Mouse (Mus musculus) splenic B cell, adult 2 months (primary cell): Measurements from ENCODE around the gene Anp32a.

Experiments
- DNase-seq: peaks from one replicate; pipeline ENCODE4 v3.0.0-alpha.2; 2011; ENCODE audit warnings: low read depth, low spot score
- H3K27me3 ChIP-seq: 2 replicates; pipeline ENCODE4 v1.6.1; 2012; ENCODE audit warnings: mild to moderate bottlenecking, low read length, moderate library complexity, mixed read lengths; ENCODE audit not compliant: control insufficient read depth, poor library complexity, insufficient read depth, severe bottlenecking
- H3K36me3 ChIP-seq: 2 replicates; pipeline ENCODE4 v1.6.1; 2012; ENCODE audit warnings: mild to moderate bottlenecking, low read length, moderate library complexity, mixed read lengths; ENCODE audit not compliant: control insufficient read depth, poor library complexity, insufficient read depth, severe bottlenecking

Gene Anp32a

DNA sequence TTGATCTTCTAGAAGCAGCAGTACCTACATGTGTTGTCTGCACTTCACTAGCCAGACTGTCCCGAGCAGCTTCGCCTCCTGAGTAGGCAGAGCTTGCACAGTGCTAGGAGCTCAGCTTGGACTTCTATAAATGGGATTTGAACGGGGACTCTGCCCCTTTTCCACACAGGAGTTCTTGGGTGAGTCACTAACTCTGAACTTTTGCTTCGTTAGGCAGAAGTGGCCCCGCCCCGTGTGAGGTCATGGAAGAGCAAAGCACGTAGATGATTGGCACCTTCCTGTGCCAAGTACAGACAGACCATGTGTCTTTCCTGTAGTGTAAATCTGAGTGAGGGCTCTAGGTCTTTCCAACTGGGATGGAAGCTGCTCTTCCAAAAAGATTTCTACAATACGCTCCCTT is 85.9 kb downstream of the Anp32a start:
- H3K36me3 ChIP-seq, result no peaks in the 10 kb centered on the region
- no peak for DNase-seq
- H3K27me3 ChIP-seq, result no peaks in the 10 kb centered on the region
